Mouse (Mus musculus) CH12.LX (cell line): Measurements from ENCODE around the gene Fbxo36.

Experiments used
- CTCF ChIP-seq, 2 experiments: IDR thresholded peaks in 1 of 2; conservative IDR thresholded peaks in 1 of 2; 2 replicates each; pipeline ENCODE4 v1.5.1; 2011 to 2012; ENCODE audit warnings: low read depth in 2 of 2, low read length in 2 of 2, improper control_type of control experiment in 1 of 2, inconsistent platforms in 1 of 2, mild to moderate bottlenecking in 1 of 2, moderate library complexity in 1 of 2
- EP300 ChIP-seq: IDR thresholded peaks from 2 replicates; pipeline ENCODE4 v1.6.1; 2011; ENCODE audit warnings: low read length, improper control_type of control experiment
- JUND ChIP-seq: conservative IDR thresholded peaks from 2 replicates; pipeline ENCODE4 v1.6.1; 2011; ENCODE audit warnings: low read depth, low read length, improper control_type of control experiment
- USF1 ChIP-seq: IDR thresholded peaks from 2 replicates; pipeline ENCODE4 v1.6.1; 2014; ENCODE audit warnings: low read depth, mild to moderate bottlenecking, inconsistent platforms, low read length, improper control_type of control experiment

DNA sequence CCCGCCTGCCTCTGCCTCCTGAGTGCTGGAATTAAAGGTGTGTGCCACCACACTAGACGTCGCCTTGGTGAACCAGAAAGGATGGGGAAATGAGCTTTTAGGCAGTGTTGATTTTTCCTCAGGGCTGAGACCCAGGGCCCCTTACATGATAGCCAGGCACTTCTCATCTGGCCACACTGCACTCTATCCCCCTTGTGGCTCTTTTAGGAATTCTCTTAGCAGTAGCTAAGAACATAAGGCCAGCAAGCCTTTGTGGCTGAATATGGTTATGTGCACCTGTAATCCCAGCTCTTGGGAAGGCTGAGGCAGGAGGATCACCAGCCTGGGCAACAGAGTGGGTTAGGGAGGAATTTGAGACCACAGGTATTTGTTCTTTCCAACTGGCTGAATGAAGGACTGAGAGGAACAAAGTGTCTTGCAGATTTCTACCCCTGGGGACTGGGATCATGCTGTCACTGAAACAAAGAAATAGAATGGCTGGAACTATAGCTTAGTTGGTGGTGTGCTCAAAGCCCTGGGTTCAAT, 27.1 kb downstream of the Fbxo36 start:
- TF ChIP-seq USF1 (no peak), JUND (no peak), EP300 (no peak), CTCF (conservative IDR thresholded peaks at IDR 0.05 in 1 of 2, IDR thresholded peaks at IDR 0.05 in 1 of 2; ENCODE audit: low read depth in 2 of 2, low read length in 2 of 2) (peak in 1 of 2 experiments; percentile 18; a peak in 1 of 4 replicates)
